Mouse (Mus musculus): ENCODE measurements around the gene Donson. TPM values are rescaled to one million over a fixed set of nuclear protein-coding genes. Genes with fewer than 3 reads are reported as not detected.
A peak's percentile ranks its signal among the peaks of the same experiment; 100 is the strongest.

Donson gene
- polyA plus RNA-seq, 1 experiment from 2014 or later, result 20.5 TPM

- Histone ChIP-seq H3K9me3 (no peaks in the 10 kb centered on the region), H3K27me3 (replicated peaks) (no peaks in the 10 kb centered on the region), H3K9ac (no peak overlapping the region), H3K27ac (no peak overlapping the region), H3K4me1 (no peaks in the 10 kb centered on the region), H3K36me3 (peaks cover 15% of the 10 kb centered on the region), H3K4me3 (replicated peaks) (no peak overlapping the region), H3K4me2 (no peak overlapping the region)
- WGBS, result 77% methylated on average over 11 of the region's 11 CpGs
- peak; percentile 93 for ATAC-seq (ENCODE audit: insufficient read depth, low FRiP score, low read depth)
These were observed 28.4 kb upstream of the Donson start for GRCm38 (mm10) chr16:91716927-91717349.

- WGBS, result 77% methylated on average over 7 of the region's 7 CpGs
- H3K27me3 ChIP-seq (replicated peaks), result no peaks in the 10 kb centered on the region
These were observed 21.7 kb upstream of the Donson start for GRCm38 (mm10) chr16:91710241-91710640.

GRCm38 (mm10) chr16:91704603-91705340 lies 16.2 kb upstream of the Donson start:
- ATAC-seq (ENCODE audit: insufficient read depth, low FRiP score, low read depth), result no peak
- WGBS, result 87% methylated on average over 14 of the region's 14 CpGs
- H3K9me3 ChIP-seq, result no peaks in the 10 kb centered on the region
- H3K4me3 ChIP-seq (replicated peaks), result no peak overlapping the region
- H3K9ac ChIP-seq, result no peak overlapping the region
- H3K4me2 ChIP-seq, result no peak overlapping the region
- H3K4me1 ChIP-seq, result peaks cover 5% of the 10 kb centered on the region; the same call in 1 of the 2 replicates
- H3K36me3 ChIP-seq, result 0 out of 2 replicates have a peak, but pooled peaks cover 25% of the 10 kb centered on the region
- H3K27ac ChIP-seq, result no peak overlapping the region
- no peaks in the 10 kb centered on the region for H3K27me3 ChIP-seq (replicated peaks)

More at GRCm38 (mm10) chr16:91710241-91710640, 21.7 kb upstream of the Donson start:
- Histone ChIP-seq H3K4me2 (no peak overlapping the region), H3K9me3 (no peaks in the 10 kb centered on the region), H3K27ac (no peak overlapping the region), H3K4me3 (replicated peaks) (no peak overlapping the region), H3K4me1 (no peaks in the 10 kb centered on the region), H3K36me3 (peaks cover 25% of the 10 kb centered on the region; the same call in 1 of the 2 replicates), H3K9ac (no peak overlapping the region)
- no peak for ATAC-seq (ENCODE audit: insufficient read depth, low FRiP score, low read depth)

- ATAC-seq (ENCODE audit: insufficient read depth, low FRiP score, low read depth), result peak; percentile 67
- Histone ChIP-seq H3K4me2 (no peak overlapping the region), H3K27me3 (replicated peaks) (no peaks in the 10 kb centered on the region), H3K9me3 (no peaks in the 10 kb centered on the region), H3K27ac (peak overlapping the region; percentile 74), H3K9ac (no peak overlapping the region), H3K36me3 (peaks cover 26% of the 10 kb centered on the region), H3K4me3 (replicated peaks) (no peak overlapping the region), H3K4me1 (peaks cover 5% of the 10 kb centered on the region; the same call in 1 of the 2 replicates)
- WGBS, result 36% methylated on average over 3 of the region's 3 CpGs
These were observed 14.2 kb upstream of the Donson start for GRCm38 (mm10) chr16:91702771-91703188.

- no peak for ATAC-seq (ENCODE audit: insufficient read depth, low FRiP score, low read depth)
- H3K4me3 ChIP-seq (replicated peaks), result no peak overlapping the region
- H3K4me2 ChIP-seq, result no peak overlapping the region
- peaks cover 5% of the 10 kb centered on the region; the same call in 1 of the 2 replicates for H3K4me1 ChIP-seq
- H3K27ac ChIP-seq, result peak overlapping the region; percentile 74; the same call in 1 of the 2 replicates
- peaks cover 22% of the 10 kb centered on the region for H3K36me3 ChIP-seq
- H3K9me3 ChIP-seq, result no peaks in the 10 kb centered on the region
- WGBS, result 40% methylated on average over 13 of the region's 13 CpGs
- no peaks in the 10 kb centered on the region for H3K27me3 ChIP-seq (replicated peaks)
- no peak overlapping the region for H3K9ac ChIP-seq
These were observed 13.3 kb upstream of the Donson start for GRCm38 (mm10) chr16:91701908-91702307.

- Histone ChIP-seq H3K4me1 (peaks cover 5% of the 10 kb centered on the region; the same call in 1 of the 2 replicates), H3K27ac (no peak overlapping the region), H3K9ac (no peak overlapping the region), H3K9me3 (no peaks in the 10 kb centered on the region), H3K27me3 (replicated peaks) (no peaks in the 10 kb centered on the region), H3K36me3 (peaks cover 12% of the 10 kb centered on the region), H3K4me3 (replicated peaks) (no peak overlapping the region), H3K4me2 (no peak overlapping the region)
- WGBS, result 80% methylated on average over 1 of the region's 1 CpGs
- ATAC-seq (ENCODE audit: insufficient read depth, low FRiP score, low read depth), result no peak
These were observed 10.4 kb upstream of the Donson start for GRCm38 (mm10) chr16:91698995-91699394.

GRCm38 (mm10) chr16:91695108-91695755 lies 6.7 kb upstream of the Donson start:
- ATAC-seq (ENCODE audit: insufficient read depth, low FRiP score, low read depth), result 0 out of 2 replicates have a peak, but pooled peaks have one; percentile 54

GRCm38 (mm10) chr16:91694455-91695084 lies 6.0 kb upstream of the Donson start:
- Histone ChIP-seq H3K4me1 (no peaks in the 10 kb centered on the region; the same call in 1 of the 2 replicates), H3K4me3 (replicated peaks) (no peak overlapping the region), H3K36me3 (peaks cover 6% of the 10 kb centered on the region), H3K27me3 (replicated peaks) (no peaks in the 10 kb centered on the region), H3K9me3 (no peaks in the 10 kb centered on the region), H3K4me2 (no peak overlapping the region), H3K9ac (no peak overlapping the region), H3K27ac (peak overlapping the region; percentile 54; the same call in 1 of the 2 replicates)
- ATAC-seq (ENCODE audit: insufficient read depth, low FRiP score, low read depth), result peak; percentile 85
- WGBS, result 29% methylated on average over 14 of the region's 14 CpGs

More at GRCm38 (mm10) chr16:91695108-91695755, 6.7 kb upstream of the Donson start:
- H3K4me3 ChIP-seq (replicated peaks), result no peak overlapping the region
- H3K27ac ChIP-seq, result peak overlapping the region; percentile 54; the same call in 1 of the 2 replicates
- H3K27me3 ChIP-seq (replicated peaks), result no peaks in the 10 kb centered on the region
- no peak overlapping the region for H3K9ac ChIP-seq
- no peaks in the 10 kb centered on the region; the same call in 1 of the 2 replicates for H3K4me1 ChIP-seq
- no peaks in the 10 kb centered on the region for H3K9me3 ChIP-seq
- H3K4me2 ChIP-seq, result no peak overlapping the region
- H3K36me3 ChIP-seq, result peaks cover 7% of the 10 kb centered on the region
- WGBS, result 55% methylated on average over 8 of the region's 8 CpGs

- Histone ChIP-seq H3K9ac (no peak overlapping the region), H3K4me3 (replicated peaks) (no peak overlapping the region; the same call in 1 of the 2 replicates), H3K36me3 (peaks cover 2% of the 10 kb centered on the region; the same call in 1 of the 2 replicates), H3K4me2 (peak overlapping the region; percentile 17; the same call in 1 of the 2 replicates), H3K27me3 (replicated peaks) (no peaks in the 10 kb centered on the region), H3K4me1 (peaks cover 14% of the 10 kb centered on the region), H3K27ac (no peak overlapping the region), H3K9me3 (no peaks in the 10 kb centered on the region)
- no peak for ATAC-seq (ENCODE audit: insufficient read depth, low FRiP score, low read depth)
- 39% methylated on average over 7 of the region's 7 CpGs for WGBS
These were observed 1.2 kb upstream of the Donson start for GRCm38 (mm10) chr16:91689791-91690190.

- ATAC-seq (ENCODE audit: insufficient read depth, low FRiP score, low read depth), result peak; percentile 29; the same call in 1 of the 2 replicates
- peak overlapping the region; percentile 91 for H3K4me2 ChIP-seq
- no peaks in the 10 kb centered on the region for H3K27me3 ChIP-seq (replicated peaks)
- peaks cover 14% of the 10 kb centered on the region for H3K4me1 ChIP-seq
- H3K27ac ChIP-seq, result peak overlapping the region; percentile 62
- peaks cover 12% of the 10 kb centered on the region for H3K36me3 ChIP-seq
- peak overlapping the region; percentile 97 for H3K4me3 ChIP-seq (replicated peaks)
- no peaks in the 10 kb centered on the region for H3K9me3 ChIP-seq
- under 1% methylated on average over 50 of the region's 51 CpGs for WGBS
- H3K9ac ChIP-seq, result peak overlapping the region; percentile 90
These were observed 449 bp downstream of the Donson start for GRCm38 (mm10) chr16:91688023-91688618.

GRCm38 (mm10) chr16:91686369-91686768 lies 2.2 kb downstream of the Donson start:
- Histone ChIP-seq H3K9ac (no peak overlapping the region), H3K4me1 (peaks cover 14% of the 10 kb centered on the region), H3K36me3 (peaks cover 23% of the 10 kb centered on the region), H3K9me3 (no peaks in the 10 kb centered on the region), H3K27ac (no peak overlapping the region), H3K4me2 (no peak overlapping the region), H3K27me3 (replicated peaks) (no peaks in the 10 kb centered on the region), H3K4me3 (replicated peaks) (no peak overlapping the region)
- ATAC-seq (ENCODE audit: insufficient read depth, low FRiP score, low read depth), result no peak
- WGBS, result 69% methylated on average over 5 of the region's 5 CpGs
